Mouse (Mus musculus): ENCODE data around the gene C1qbp. TPM values are rescaled to one million over a fixed set of nuclear protein-coding genes. Genes with fewer than 3 reads are reported as not detected.
A peak's percentile ranks its signal among the peaks of the same experiment; 100 is the strongest.

Gene C1qbp
- polyA plus RNA-seq, 1 experiment from 2014 or later, result 286 TPM

GRCm38 (mm10) chr11:71005046-71005445 is 22.2 kb upstream of the C1qbp start:
- H3K4me1 ChIP-seq, result peaks cover 16% of the 10 kb centered on the region
- H3K36me3 ChIP-seq, result peaks cover 43% of the 10 kb centered on the region
- peak overlapping the region; percentile 53 for H3K4me2 ChIP-seq
- peak overlapping the region; percentile 56; the same call in 1 of the 2 replicates for H3K27ac ChIP-seq
- H3K9ac ChIP-seq, result no peak overlapping the region
- H3K27me3 ChIP-seq, result no peaks in the 10 kb centered on the region
- H3K9me3 ChIP-seq (replicated peaks), result no peaks in the 10 kb centered on the region
- no peak for ATAC-seq (replicated peaks; ENCODE audit: low FRiP score)
- H3K4me3 ChIP-seq (replicated peaks), result peak overlapping the region; percentile 90
- 60% methylated on average over 5 of the region's 5 CpGs for WGBS

- H3K9ac ChIP-seq, result peak within 1 kb of the TSS; percentile 76
- peaks cover 16% of the 10 kb centered on the region for H3K4me1 ChIP-seq
- peak within 1 kb of the TSS; percentile 90 for H3K4me3 ChIP-seq (replicated peaks)
- peak within 1 kb of the TSS; percentile 87 for H3K27ac ChIP-seq
- peak within 1 kb of the TSS; percentile 78 for H3K4me2 ChIP-seq
- WGBS, result under 1% methylated on average over 34 of the region's 35 CpGs
- H3K9me3 ChIP-seq (replicated peaks), result no peaks in the 10 kb centered on the region
- no peaks in the 10 kb centered on the region for H3K27me3 ChIP-seq
- peak; percentile 99 for ATAC-seq (replicated peaks; ENCODE audit: low FRiP score)
- peaks cover 43% of the 10 kb centered on the region for H3K36me3 ChIP-seq
Measured at GRCm38 (mm10) chr11:71004316-71004773, 21.5 kb upstream of the C1qbp start, which contains the start of gene Dhx33. Gene Dhx33, minus strand, starts transcription at chr11:71004437.

- WGBS, result under 1% methylated on average over 49 of the region's 49 CpGs
- Histone ChIP-seq H3K4me2 (peak overlapping the region; percentile 78), H3K9ac (peak overlapping the region; percentile 76), H3K27me3 (no peaks in the 10 kb centered on the region), H3K4me3 (replicated peaks) (peak overlapping the region; percentile 90), H3K9me3 (replicated peaks) (no peaks in the 10 kb centered on the region), H3K4me1 (peaks cover 16% of the 10 kb centered on the region), H3K27ac (peak overlapping the region; percentile 87), H3K36me3 (peaks cover 43% of the 10 kb centered on the region)
- ATAC-seq (replicated peaks; ENCODE audit: low FRiP score), result peak; percentile 90
Measured at GRCm38 (mm10) chr11:71003611-71004315, 20.9 kb upstream of the C1qbp start.

GRCm38 (mm10) chr11:71001167-71001566 is 18.3 kb upstream of the C1qbp start:
- no peak overlapping the region for H3K4me3 ChIP-seq (replicated peaks)
- ATAC-seq (replicated peaks; ENCODE audit: low FRiP score), result no peak
- no peaks in the 10 kb centered on the region for H3K27me3 ChIP-seq
- H3K27ac ChIP-seq, result no peak overlapping the region
- H3K36me3 ChIP-seq, result peaks cover 52% of the 10 kb centered on the region
- WGBS, result 85% methylated on average over 4 of the region's 4 CpGs
- peaks cover 16% of the 10 kb centered on the region for H3K4me1 ChIP-seq
- H3K9me3 ChIP-seq (replicated peaks), result no peaks in the 10 kb centered on the region
- no peak overlapping the region for H3K9ac ChIP-seq
- H3K4me2 ChIP-seq, result no peak overlapping the region

- Histone ChIP-seq H3K9me3 (replicated peaks) (no peaks in the 10 kb centered on the region), H3K9ac (peak overlapping the region; percentile 97), H3K4me3 (replicated peaks) (peak overlapping the region; percentile 100), H3K4me2 (peak overlapping the region; percentile 78), H3K4me1 (peaks cover 15% of the 10 kb centered on the region), H3K36me3 (peaks cover 73% of the 10 kb centered on the region), H3K27ac (no peak overlapping the region), H3K27me3 (no peaks in the 10 kb centered on the region)
- no peak for ATAC-seq (replicated peaks; ENCODE audit: low FRiP score)
- WGBS, result 7% methylated on average over 12 of the region's 12 CpGs
Measured at GRCm38 (mm10) chr11:70982030-70982429, 796 bp downstream of the C1qbp start.

GRCm38 (mm10) chr11:70980751-70981510 is 1.9 kb downstream of the C1qbp start:
- no peaks in the 10 kb centered on the region for H3K27me3 ChIP-seq
- WGBS, result 96% methylated on average over 14 of the region's 14 CpGs
- H3K4me3 ChIP-seq (replicated peaks), result no peak overlapping the region
- H3K9me3 ChIP-seq (replicated peaks), result no peaks in the 10 kb centered on the region
- no peak for ATAC-seq (replicated peaks; ENCODE audit: low FRiP score)
- peaks cover 73% of the 10 kb centered on the region for H3K36me3 ChIP-seq
- H3K9ac ChIP-seq, result 0 out of 2 replicates have a peak overlapping the region, but pooled peaks have one; percentile 10
- peak overlapping the region; percentile 78 for H3K4me2 ChIP-seq
- H3K27ac ChIP-seq, result no peak overlapping the region
- peaks cover 15% of the 10 kb centered on the region for H3K4me1 ChIP-seq

- Histone ChIP-seq H3K9ac (0 out of 2 replicates have a peak overlapping the region, but pooled peaks have one; percentile 10), H3K27ac (no peak overlapping the region), H3K36me3 (peaks cover 70% of the 10 kb centered on the region), H3K27me3 (no peaks in the 10 kb centered on the region), H3K4me3 (replicated peaks) (no peak overlapping the region), H3K9me3 (replicated peaks) (no peaks in the 10 kb centered on the region), H3K4me2 (no peak overlapping the region), H3K4me1 (peaks cover 15% of the 10 kb centered on the region)
- ATAC-seq (replicated peaks; ENCODE audit: low FRiP score), result no peak
- 86% methylated on average over 6 of the region's 6 CpGs for WGBS
Measured at GRCm38 (mm10) chr11:70980232-70980631, 2.6 kb downstream of the C1qbp start.

- H3K9ac ChIP-seq, result no peak overlapping the region
- peaks cover 15% of the 10 kb centered on the region for H3K4me1 ChIP-seq
- no peaks in the 10 kb centered on the region for H3K9me3 ChIP-seq (replicated peaks)
- H3K27ac ChIP-seq, result no peak overlapping the region
- no peaks in the 10 kb centered on the region for H3K27me3 ChIP-seq
- H3K36me3 ChIP-seq, result peaks cover 86% of the 10 kb centered on the region
- 92% methylated on average over 6 of the region's 6 CpGs for WGBS
- no peak overlapping the region for H3K4me2 ChIP-seq
- no peak overlapping the region for H3K4me3 ChIP-seq (replicated peaks)
- no peak for ATAC-seq (replicated peaks; ENCODE audit: low FRiP score)
Measured at GRCm38 (mm10) chr11:70977293-70977692, 5.5 kb downstream of the C1qbp start.

GRCm38 (mm10) chr11:70975193-70975592 is 7.6 kb downstream of the C1qbp start:
- no peak overlapping the region for H3K27ac ChIP-seq
- no peak overlapping the region for H3K4me3 ChIP-seq (replicated peaks)
- H3K4me2 ChIP-seq, result no peak overlapping the region
- no peaks in the 10 kb centered on the region for H3K27me3 ChIP-seq
- 74% methylated on average over 2 of the region's 2 CpGs for WGBS
- peaks cover 82% of the 10 kb centered on the region for H3K36me3 ChIP-seq
- ATAC-seq (replicated peaks; ENCODE audit: low FRiP score), result no peak
- H3K4me1 ChIP-seq, result 0 out of 2 replicates have a peak, but pooled peaks cover 5% of the 10 kb centered on the region
- H3K9ac ChIP-seq, result no peak overlapping the region
- H3K9me3 ChIP-seq (replicated peaks), result no peaks in the 10 kb centered on the region

- no peak for ATAC-seq (replicated peaks; ENCODE audit: low FRiP score)
- H3K27me3 ChIP-seq, result no peaks in the 10 kb centered on the region
- 0 out of 2 replicates have a peak, but pooled peaks cover 5% of the 10 kb centered on the region for H3K4me1 ChIP-seq
- no peak overlapping the region for H3K4me3 ChIP-seq (replicated peaks)
- WGBS, result 73% methylated on average over 4 of the region's 4 CpGs
- H3K36me3 ChIP-seq, result peaks cover 70% of the 10 kb centered on the region
- no peak overlapping the region for H3K4me2 ChIP-seq
- H3K27ac ChIP-seq, result no peak overlapping the region
- no peaks in the 10 kb centered on the region for H3K9me3 ChIP-seq (replicated peaks)
- H3K9ac ChIP-seq, result no peak overlapping the region
Measured at GRCm38 (mm10) chr11:70973947-70974346, 8.9 kb downstream of the C1qbp start.

GRCm38 (mm10) chr11:70972586-70972985 is 10.2 kb downstream of the C1qbp start:
- H3K36me3 ChIP-seq, result peaks cover 56% of the 10 kb centered on the region

More at GRCm38 (mm10) chr11:70972586-70972985, 10.2 kb downstream of the C1qbp start:
- Histone ChIP-seq H3K27ac (no peak overlapping the region), H3K9ac (no peak overlapping the region), H3K9me3 (replicated peaks) (no peaks in the 10 kb centered on the region), H3K4me1 (peaks cover 13% of the 10 kb centered on the region), H3K4me2 (no peak overlapping the region), H3K27me3 (no peaks in the 10 kb centered on the region), H3K4me3 (replicated peaks) (no peak overlapping the region)
- WGBS, result 60% methylated on average over 1 of the region's 1 CpGs
- no peak for ATAC-seq (replicated peaks; ENCODE audit: low FRiP score)

Data from kidney, embryonic 15.5 days (tissue).